Mouse (Mus musculus) brown adipose tissue, adult 24 weeks (tissue): ENCODE data around the gene B3galt5. TPM values are rescaled to one million over a fixed set of nuclear protein-coding genes. Genes with fewer than 3 reads are reported as not detected.

Experiments used
- H3K27ac ChIP-seq: fragments of 200-500 bp; replicated peaks from 2 replicates; pipeline ENCODE4 v1.5.1; 2012; ENCODE audit warnings: low read depth, mild to moderate bottlenecking, low read length
- H3K4me1 ChIP-seq: fragments of 200-500 bp; 2 replicates; pipeline ENCODE4 v1.6.1; 2012; ENCODE audit warnings: low read length, mixed read lengths; ENCODE audit not compliant: control insufficient read depth, insufficient read depth, insufficient read length
- H3K4me3 ChIP-seq: fragments of 200-500 bp; 2 replicates; pipeline ENCODE4 v1.5.1; 2012; ENCODE audit warnings: low read depth, mild to moderate bottlenecking, low read length, moderate library complexity; ENCODE audit not compliant: insufficient read depth
- polyA plus RNA-seq: library from polyadenylated mRNA; stranded (reverse); fragments of >200 nt; gene quantifications from 2 replicates; pipeline ENCODE4 v1.2.4, GENCODE M21; 2012; ENCODE audit not compliant: missing spikeins, insufficient read depth, insufficient read length

The B3galt5 gene
- polyA plus RNA-seq, 1 experiment, result not detected

- H3K4me3 ChIP-seq, result no peak overlapping the region
- no peak overlapping the region for H3K27ac ChIP-seq
- H3K4me1 ChIP-seq, result no peaks in the 10 kb centered on the region
These were observed 112.5 kb downstream of the B3galt5 start for GRCm38 (mm10) chr16:96348070-96348469.

GRCm38 (mm10) chr16:96348766-96349165, 113.2 kb downstream of the B3galt5 start:
- Histone ChIP-seq H3K4me3 (no peak overlapping the region), H3K4me1 (no peaks in the 10 kb centered on the region), H3K27ac (no peak overlapping the region)

DNA sequence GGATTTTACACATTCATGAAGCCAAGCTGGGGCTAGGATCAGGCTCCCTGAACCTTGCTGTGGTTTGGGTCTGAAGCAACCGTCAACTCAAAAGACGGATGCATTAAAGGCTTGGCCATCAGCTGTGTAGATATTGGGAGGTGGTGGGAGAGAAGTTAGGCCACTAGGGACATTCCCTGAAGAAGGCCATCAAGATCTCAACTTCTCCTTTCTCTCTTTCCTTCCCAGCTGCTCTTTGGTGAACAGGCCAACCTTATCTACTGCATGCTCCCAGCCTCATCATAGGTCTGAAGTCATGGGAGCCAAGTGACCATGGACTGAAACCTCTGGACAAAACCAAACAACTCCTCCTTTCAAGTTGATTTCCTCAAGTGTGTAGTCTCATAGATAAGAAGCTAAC, 115.9 kb downstream of the B3galt5 start:
- H3K27ac ChIP-seq, result no peak overlapping the region
- H3K4me1 ChIP-seq, result no peaks in the 10 kb centered on the region
- H3K4me3 ChIP-seq, result no peak overlapping the region

DNA sequence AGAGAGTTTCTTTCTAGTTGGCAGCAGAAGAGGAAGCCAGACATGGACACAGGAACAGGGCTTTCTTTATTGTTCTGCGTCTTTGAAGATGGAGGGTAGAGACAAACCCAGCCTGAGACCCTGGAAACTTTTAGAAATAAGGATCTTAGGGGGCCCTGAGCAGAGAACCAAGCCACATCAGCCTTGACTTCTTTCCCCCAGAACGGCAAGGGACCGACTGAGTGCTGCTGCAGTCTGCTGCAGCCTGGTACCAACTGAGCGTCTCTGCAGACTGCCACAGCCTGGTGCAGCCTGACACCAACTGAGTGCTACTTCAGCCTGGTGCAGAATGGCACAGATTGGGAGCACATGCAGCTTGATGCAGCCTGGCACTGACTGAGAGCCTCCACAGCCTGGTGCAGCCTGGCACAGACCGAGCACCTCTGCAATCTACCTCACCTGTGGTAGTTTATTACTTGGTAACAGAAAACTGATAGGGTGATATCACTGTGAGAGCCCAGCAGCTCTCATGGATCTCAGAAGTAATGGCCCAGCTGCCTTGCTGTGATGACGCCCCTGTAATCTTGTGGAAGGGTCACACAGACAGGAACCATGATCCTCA, 117.8 kb downstream of the B3galt5 start:
- no peak overlapping the region for H3K27ac ChIP-seq
- H3K4me3 ChIP-seq, result no peak overlapping the region
- no peaks in the 10 kb centered on the region for H3K4me1 ChIP-seq

- Histone ChIP-seq H3K27ac (no peak overlapping the region), H3K4me3 (no peak overlapping the region), H3K4me1 (no peaks in the 10 kb centered on the region)
These were observed 118.4 kb downstream of the B3galt5 start for GRCm38 (mm10) chr16:96353996-96354395.

GRCm38 (mm10) chr16:96357903-96358302, 122.3 kb downstream of the B3galt5 start:
- Histone ChIP-seq H3K4me3 (peak overlapping the region; percentile 37), H3K27ac (no peak overlapping the region), H3K4me1 (0 out of 2 replicates have a peak, but pooled peaks cover 2% of the 10 kb centered on the region)

DNA sequence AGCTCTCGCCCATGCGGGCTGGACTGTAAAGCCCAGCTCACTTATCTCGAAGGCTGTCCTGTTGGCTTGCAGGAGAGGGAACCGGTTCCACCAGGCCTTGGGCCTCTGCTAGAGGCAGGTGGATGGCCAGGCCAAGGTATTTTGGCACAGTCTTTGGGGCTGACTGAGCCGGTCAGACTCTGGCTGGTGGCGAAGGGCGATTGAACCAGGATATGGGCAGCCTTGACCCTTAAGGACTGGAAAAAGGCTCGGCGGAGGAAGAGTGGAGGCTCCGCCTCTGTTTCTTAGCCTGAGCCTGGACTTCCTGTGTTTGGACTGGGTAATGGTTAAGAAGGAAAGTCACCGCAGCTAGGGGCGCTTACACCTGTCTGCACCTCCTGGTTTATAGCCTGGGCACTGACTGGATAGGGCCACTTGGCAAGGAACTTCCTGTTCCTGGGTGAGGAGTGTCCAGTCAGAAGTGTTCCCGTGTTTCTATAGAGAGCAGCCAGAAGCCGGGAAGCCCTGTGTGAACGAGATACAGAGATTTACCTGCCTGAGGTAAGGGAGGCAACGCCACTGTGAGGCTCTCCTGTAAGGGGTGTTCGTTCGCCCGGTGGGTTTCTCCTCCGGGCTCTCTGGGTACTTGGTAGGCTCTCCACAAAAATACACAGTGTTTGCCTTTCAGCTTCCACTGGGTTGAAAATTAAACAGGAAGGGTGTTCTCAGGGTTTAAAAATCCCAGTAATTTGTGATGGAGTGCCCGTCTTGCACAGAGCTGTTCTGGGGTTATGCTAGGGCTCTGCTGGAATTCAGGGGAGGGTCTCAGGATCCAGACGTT, 125.9 kb downstream of the B3galt5 start:
- no peak overlapping the region for H3K4me3 ChIP-seq
- 0 out of 2 replicates have a peak, but pooled peaks cover 3% of the 10 kb centered on the region for H3K4me1 ChIP-seq
- no peak overlapping the region for H3K27ac ChIP-seq

DNA sequence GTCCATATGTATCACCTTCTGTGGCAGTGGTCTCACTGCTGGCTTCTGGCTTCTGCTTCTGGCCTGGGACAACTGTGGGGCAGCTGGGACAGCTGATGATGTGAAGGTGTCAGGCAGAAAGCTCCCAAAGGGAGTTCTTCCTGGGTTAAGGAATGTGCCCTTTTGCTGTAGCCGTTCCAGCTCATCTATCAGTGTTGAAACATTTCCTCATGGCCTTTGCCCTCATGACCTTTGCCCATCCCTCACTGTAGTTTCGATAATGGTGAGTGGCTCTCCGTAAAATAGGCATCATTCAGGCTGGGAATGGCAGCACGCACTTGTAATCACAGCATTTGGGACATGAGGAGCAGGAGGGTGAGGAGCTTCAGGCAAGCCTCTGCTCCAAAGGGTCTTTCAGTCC, 127.3 kb downstream of the B3galt5 start:
- H3K4me3 ChIP-seq, result no peak overlapping the region
- H3K27ac ChIP-seq, result no peak overlapping the region
- H3K4me1 ChIP-seq, result 0 out of 2 replicates have a peak, but pooled peaks cover 3% of the 10 kb centered on the region

- 0 out of 2 replicates have a peak, but pooled peaks cover 3% of the 10 kb centered on the region for H3K4me1 ChIP-seq
- no peak overlapping the region for H3K4me3 ChIP-seq
- no peak overlapping the region for H3K27ac ChIP-seq
These were observed 127.7 kb downstream of the B3galt5 start for GRCm38 (mm10) chr16:96363277-96363676.

GRCm38 (mm10) chr16:96364870-96365269, 129.3 kb downstream of the B3galt5 start:
- H3K27ac ChIP-seq, result no peak overlapping the region
- H3K4me1 ChIP-seq, result 0 out of 2 replicates have a peak, but pooled peaks cover 3% of the 10 kb centered on the region
- H3K4me3 ChIP-seq, result no peak overlapping the region

Other genes with a start within 250 kb of the B3galt5 start
- gene Psmg1, start 244.8 kb upstream of the B3galt5 start, polyA plus RNA-seq, result 43.9 and 45.6 TPM in 2 replicates
- gene Brwd1, start 153.3 kb upstream of the B3galt5 start, polyA plus RNA-seq, result 17.3 and 22.8 TPM in 2 replicates
- gene Hmgn1, start 108.1 kb upstream of the B3galt5 start, polyA plus RNA-seq, result 52.4 and 61.2 TPM in 2 replicates
- gene Wrb, start 90.4 kb upstream of the B3galt5 start, polyA plus RNA-seq, result 7.8 and 9.9 TPM in 2 replicates
- 0.44 and 0.46 TPM in 2 replicates for gene Lca5l, start 43.5 kb upstream of the B3galt5 start, polyA plus RNA-seq
- 30.5 and 41.3 TPM in 2 replicates for gene Sh3bgr, start 35.4 kb upstream of the B3galt5 start, polyA plus RNA-seq
- not detected in 2 replicates for gene Itgb2l, start 207.8 kb downstream of the B3galt5 start, polyA plus RNA-seq
- gene Pcp4, start 231.8 kb downstream of the B3galt5 start, polyA plus RNA-seq, result not detected in 2 replicates